Mouse (Mus musculus): ENCODE data around the gene Gm4788. TPM values are rescaled to one million over a fixed set of nuclear protein-coding genes. Genes with fewer than 3 reads are reported as not detected.
"Not testable (repeated sequence)": the region's sequence is repeated elsewhere in the genome, so short reads cannot be mapped to it uniquely, and the experiment has no call there.

The Gm4788 gene
- not detected for total RNA-seq (2021)
- long read RNA-seq = 0 reads

GRCm38 (mm10) chr1:139781143-139781542, at the start of gene Gm4788:
Gene Gm4788 (minus strand): TSS chr1:139781243.
- DNase-seq (ENCODE audit: low spot score in 2 of 2) = no peak

- DNase-seq (ENCODE audit: low spot score in 2 of 2) = no peak
Observed at GRCm38 (mm10) chr1:139808594-139808993, 27.6 kb upstream of the Gm4788 start.

- not testable (repeated sequence) for DNase-seq (ENCODE audit: low spot score in 2 of 2)
Observed at GRCm38 (mm10) chr1:139769913-139770312, 11.1 kb downstream of the Gm4788 start.

GRCm38 (mm10) chr1:139716681-139717080, 64.4 kb downstream of the Gm4788 start:
- not testable (repeated sequence) for DNase-seq (ENCODE audit: low spot score in 2 of 2)

GRCm38 (mm10) chr1:139716249-139716648, 64.8 kb downstream of the Gm4788 start:
- DNase-seq (ENCODE audit: low spot score in 2 of 2) = not testable (repeated sequence)

- not testable (repeated sequence) for DNase-seq (ENCODE audit: low spot score in 2 of 2)
Observed at GRCm38 (mm10) chr1:139649921-139650320, 131.1 kb downstream of the Gm4788 start.

Other genes with a start within 250 kb of the Gm4788 start
- gene Cfhr1, start 221.0 kb downstream of the Gm4788 start, total RNA-seq (2021) = not detected
- gene Cfhr2, start 77.5 kb upstream of the Gm4788 start, total RNA-seq (2021) = under 1 TPM in 1 of 2 experiments, not detected in 1; 0.25 TPM

All from layer of hippocampus, adult 18-20 months (tissue).